Mouse (Mus musculus) cerebellum, adult 9-11 months (tissue): ENCODE data around the gene Ttc30b.
"Not testable (repeated sequence)": the region's sequence is repeated elsewhere in the genome, so short reads cannot be mapped to it uniquely, and the experiment has no call there.

Experiments used
- DNase-seq: peaks from one replicate; pipeline ENCODE4 v3.0.0; 2022

The Ttc30b gene

DNA sequence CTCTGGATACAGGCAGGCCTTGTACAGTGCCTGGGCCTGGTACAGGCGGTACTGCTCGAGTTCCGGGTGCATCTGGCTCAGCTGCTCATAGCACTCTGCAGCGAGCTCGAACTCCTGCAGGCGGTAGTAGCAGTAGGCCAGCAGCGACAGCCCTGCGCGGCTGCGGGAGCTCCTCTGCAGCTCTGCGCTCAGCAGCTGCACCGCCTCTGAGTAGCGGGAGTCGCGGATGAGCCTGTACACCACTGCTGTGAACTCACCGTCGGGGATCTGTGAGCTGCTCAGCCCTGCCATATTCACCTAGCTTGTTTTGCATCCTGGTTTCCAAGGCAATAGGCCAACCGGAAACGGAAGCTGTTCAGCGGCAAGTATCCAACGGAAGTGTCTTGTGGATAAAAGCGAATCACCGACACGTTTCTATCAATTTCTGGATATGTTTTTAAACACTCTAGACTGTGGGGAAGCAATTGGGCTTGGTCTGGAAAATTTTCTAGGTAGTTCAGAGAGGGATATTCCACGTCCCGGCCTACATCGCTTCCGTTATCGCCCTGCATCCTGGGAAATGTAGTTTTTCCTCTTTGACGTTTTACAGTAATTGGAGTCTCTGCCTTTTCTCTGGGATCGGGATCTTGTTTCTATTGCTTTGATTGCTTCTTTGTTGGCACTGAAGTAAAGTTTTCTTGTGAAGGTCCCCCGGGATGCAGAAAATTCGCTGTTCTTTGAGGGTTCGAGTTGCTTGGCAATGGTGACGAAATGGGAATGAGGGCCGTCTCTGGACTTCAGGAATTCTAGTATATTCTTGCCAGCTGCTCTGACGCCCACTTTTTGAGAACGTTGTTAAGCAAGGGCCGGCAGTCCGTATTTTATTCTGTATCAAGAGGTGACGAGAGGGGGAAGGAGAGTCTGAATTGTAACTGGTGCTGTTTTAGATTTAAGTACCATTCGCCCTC is at the start of gene Ttc30b:
Gene Ttc30b, minus strand, starts transcription at position 469 of the 947 bp plus-strand sequence.
- DNase-seq, result peak; percentile 84

- DNase-seq, result no peak
Observed at GRCm38 (mm10) chr2:75987739-75988138, 49.4 kb upstream of the Ttc30b start.

DNA sequence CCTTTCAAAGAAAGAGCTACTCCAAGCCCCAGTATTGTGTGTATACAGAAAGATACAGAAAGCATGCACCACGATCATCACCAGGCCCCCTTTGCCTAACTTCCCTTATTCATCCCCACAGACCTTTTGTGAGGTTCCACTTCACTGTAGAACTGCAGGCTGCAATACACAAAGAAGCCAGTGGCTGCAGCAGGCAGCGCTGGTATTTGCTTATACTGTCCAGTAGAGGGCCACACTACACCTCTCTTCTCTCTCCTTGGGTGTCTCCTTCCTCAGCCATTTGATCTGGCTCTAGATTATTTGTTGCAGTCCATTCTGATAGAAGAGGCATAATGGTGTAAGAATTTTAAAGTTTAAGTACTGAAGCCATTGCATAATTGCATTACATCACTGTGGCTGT is 46.7 kb upstream of the Ttc30b start:
- peak; percentile 64 for DNase-seq

DNA sequence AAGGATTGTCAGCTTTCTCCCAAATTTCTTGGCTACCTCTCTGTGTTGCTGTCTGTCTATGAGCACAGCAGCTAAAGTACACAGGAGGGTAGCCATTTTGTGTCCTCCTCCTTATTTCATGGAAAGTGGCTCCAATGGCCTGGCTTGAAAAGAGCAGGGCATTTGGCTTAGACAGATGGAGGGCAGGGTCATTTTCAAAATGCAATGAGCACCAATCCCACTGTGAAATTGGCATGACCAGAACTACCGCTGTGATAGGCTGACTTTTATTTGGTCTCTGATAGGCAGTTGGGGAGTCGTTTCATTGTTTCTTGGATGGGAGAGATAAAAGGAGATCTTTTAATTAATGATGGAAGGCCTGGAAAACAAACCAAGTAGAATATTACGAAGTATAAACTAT is 45.5 kb upstream of the Ttc30b start:
- DNase-seq, result no peak

DNA sequence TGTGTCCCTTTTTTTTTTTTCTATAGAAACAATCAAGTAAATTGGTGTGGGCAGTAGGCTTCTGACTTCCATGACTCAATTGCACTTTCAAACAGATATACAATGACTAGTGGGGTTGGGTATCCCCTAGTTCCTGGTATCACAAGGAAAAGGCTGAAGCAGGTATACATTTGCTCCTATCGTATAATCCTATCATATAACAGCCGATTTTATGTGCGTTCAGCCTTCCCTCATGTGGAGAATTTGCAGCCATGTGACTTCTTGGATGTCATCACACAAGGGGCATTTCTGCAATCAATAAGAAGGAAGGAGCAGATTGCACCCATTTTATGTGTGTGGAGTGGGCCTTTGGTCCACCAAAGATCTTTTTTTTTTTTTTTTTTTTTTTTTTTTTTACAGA is 44.7 kb upstream of the Ttc30b start:
- no peak for DNase-seq

- no peak for DNase-seq
Observed at GRCm38 (mm10) chr2:75982626-75983025, 44.2 kb upstream of the Ttc30b start.

DNA sequence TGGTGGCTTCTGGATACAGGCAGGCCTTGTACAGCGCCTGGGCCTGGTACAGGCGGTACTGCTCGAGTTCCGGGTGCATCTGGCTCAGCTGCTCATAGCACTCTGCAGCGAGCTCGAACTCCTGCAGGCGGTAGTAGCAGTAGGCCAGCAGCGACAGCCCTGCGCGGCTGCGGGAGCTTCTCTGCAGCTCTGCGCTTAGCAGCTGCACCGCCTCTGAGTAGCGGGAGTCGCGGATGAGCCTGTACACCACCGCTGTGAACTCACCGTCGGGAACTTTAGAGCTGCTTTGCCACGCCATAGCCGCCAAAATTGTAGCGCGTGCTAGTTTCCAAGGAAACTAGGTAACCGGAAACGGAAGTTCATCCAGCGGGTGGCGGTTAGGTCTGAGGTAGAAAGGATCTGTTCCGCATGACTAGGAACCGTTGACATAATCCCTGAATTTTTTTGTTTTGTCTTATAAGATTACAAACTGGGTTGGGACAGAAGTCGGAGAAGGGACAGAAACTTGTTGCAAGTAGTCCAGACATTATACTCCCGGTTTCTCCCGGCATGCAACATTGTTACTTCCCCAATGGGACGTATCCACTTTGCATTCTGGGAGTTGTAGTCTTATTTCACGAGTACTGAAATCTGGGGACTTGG is 43.2 kb upstream of the Ttc30b start, which contains the start of gene Ttc30a1:
Gene Ttc30a1, minus strand, starts transcription at position 528 of the 642 bp plus-strand sequence.
- DNase-seq, result peak; percentile 82

DNA sequence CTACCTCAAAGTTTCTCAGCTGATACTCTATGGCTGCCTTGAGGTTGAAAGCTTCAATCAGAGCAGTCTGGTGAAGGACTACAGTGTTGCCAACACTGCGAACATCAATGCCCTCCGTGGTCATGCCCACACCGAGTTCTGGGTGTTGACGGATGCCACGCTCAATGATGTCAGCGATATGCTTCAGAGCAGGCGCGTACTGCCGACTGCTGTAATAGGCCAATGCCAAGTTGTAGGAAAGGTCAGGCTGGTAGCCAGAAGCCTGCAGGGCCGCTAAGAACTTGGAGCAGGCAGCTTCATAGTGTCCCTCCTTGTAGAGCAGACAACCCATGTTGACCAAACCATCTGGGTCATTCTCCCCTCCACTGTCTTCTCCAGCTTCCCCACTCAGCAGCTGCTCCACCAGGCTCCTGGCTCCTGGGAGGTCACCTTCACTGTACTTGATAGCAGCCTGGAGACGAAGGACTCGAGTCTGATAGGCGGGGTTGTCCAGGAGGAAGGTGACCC is 42.6 kb upstream of the Ttc30b start:
- DNase-seq, result peak; percentile 51

- not testable (repeated sequence) for DNase-seq
Observed at GRCm38 (mm10) chr2:75977752-75978368, 39.5 kb upstream of the Ttc30b start, which contains the start of gene Ttc30a2. Ttc30a2 (minus strand) TSS chr2:75978170.

- not testable (repeated sequence) for DNase-seq
Observed at GRCm38 (mm10) chr2:75976070-75976469, 37.7 kb upstream of the Ttc30b start.

- no peak for DNase-seq
Observed at GRCm38 (mm10) chr2:75974131-75974530, 35.7 kb upstream of the Ttc30b start.

GRCm38 (mm10) chr2:75964972-75965371 is 26.6 kb upstream of the Ttc30b start:
- peak; percentile 61 for DNase-seq

DNA sequence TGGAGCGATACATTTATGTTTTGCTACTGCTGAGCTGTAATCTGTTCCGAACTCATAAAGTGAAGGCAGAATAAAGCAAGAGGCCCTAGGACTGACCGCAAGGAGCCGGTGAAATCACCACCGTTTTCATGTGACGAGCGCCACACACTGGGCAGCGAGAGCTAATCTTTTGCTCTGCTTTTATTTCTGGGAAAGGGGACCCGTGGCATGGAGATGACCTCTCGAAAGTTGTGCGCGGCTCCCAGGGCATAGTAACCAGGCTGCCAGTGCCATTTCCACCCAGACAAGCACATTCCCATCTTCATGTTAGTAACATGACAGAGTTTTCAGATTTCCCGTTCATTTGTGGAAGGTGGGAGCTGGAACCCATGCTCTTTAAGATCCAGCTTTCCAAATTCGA is 26.1 kb upstream of the Ttc30b start:
- peak; percentile 52 for DNase-seq

- no peak for DNase-seq
Observed at GRCm38 (mm10) chr2:75964051-75964450, 25.7 kb upstream of the Ttc30b start.

DNA sequence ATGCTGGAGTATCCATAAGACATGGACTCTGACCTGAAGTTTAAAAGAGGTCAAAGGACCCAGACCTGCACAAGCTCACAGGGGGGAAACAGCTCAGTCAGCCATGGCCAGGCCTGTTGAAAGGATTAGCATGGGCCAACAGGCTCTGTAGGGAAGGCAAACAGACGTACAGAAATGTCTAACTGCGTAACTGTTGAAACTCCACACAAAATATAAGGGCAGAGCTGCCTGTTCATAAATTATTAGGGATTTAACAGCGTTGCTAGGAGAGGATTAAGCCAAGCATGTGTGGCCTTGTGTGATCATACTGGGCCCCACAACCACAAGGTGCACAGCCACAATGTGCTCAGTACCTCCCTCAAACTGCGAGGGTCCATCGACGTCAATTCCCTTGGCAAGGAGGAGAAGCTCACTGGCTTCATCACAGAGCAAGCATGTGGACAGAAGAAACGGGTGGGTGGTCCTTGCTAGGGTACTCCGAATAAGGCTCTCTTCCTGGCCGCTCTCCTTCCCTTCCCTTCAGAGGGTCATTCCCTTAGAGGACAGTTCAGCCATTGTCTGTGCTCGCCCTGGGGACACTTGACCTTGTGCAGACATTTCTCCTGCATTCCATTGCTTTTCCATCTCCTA is 24.9 kb upstream of the Ttc30b start:
- DNase-seq, result no peak

DNA sequence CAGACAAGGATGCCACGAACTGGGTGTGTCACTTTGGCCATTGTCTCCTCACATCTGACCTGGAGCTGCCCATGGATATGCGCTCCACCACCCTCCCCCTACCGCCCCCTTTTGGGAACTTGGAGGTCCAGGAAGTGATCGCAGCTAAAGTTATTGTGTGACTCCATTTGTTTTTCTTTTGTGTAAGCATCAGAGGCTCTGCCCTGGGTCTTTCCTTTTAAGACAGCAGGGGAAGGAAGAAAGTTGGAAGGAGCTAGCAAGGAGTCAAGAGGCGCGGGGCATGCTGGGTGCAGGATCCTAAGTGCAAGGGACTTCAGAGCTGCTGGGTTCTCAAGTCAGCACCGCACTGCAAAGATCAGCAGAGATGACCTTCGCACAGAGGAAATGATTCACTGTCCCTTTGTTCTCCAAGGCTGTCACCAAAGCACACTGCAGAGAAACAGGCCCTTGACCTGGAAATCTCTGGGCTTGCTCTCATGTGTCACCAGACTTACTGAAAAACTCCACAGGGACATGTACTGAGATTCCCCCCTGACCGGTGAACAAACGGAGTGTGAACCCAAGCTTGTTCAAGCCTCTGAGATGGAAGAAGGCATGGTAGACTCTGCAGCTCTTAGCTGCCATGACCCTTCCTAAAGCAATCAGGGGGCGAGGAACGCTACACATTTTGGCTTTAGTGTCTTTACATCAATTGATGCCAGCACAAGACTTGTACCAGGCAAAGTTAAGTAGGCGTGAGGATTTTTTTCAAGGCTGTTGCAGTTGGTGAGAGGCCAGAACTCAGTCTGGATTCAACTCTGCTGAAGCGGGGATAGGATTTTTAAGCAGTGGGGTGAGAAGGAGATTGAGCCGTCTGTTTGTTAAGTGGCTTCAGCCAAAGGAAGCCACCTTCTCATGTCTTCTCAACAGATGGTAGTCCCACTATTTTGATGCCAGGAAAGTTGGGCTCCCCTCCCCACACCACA is 22.3 kb upstream of the Ttc30b start:
- DNase-seq, result no peak

- peak; percentile 34 for DNase-seq
Observed at GRCm38 (mm10) chr2:75959850-75960365, 21.5 kb upstream of the Ttc30b start.

- no peak for DNase-seq
Observed at GRCm38 (mm10) chr2:75959183-75959849, 20.9 kb upstream of the Ttc30b start.

GRCm38 (mm10) chr2:75955709-75956108 is 17.3 kb upstream of the Ttc30b start:
- DNase-seq, result no peak

DNA sequence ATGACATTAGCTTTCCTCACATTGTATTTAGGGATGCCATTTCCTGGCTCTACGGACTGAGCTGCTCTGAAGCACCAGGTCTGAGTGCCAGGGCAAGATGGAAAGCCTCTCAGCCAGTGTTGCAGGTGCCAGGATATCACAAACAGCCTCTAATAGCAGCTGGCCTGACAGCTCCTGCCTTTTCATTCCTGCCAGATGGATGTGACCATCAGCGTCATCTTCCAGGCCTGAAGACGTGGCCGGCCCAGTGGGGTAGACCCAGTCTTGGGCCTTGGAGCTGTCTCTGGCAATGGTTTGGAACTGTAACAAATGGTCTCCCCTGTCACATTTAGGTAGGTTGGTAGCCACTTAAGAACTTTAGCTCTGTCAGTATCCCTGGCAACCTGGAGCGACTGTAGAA is 14.9 kb upstream of the Ttc30b start:
- no peak for DNase-seq

GRCm38 (mm10) chr2:75950685-75951084 is 12.3 kb upstream of the Ttc30b start:
- DNase-seq, result no peak
